Mouse (Mus musculus): ENCODE data around the gene Mapkap1.

DNA sequence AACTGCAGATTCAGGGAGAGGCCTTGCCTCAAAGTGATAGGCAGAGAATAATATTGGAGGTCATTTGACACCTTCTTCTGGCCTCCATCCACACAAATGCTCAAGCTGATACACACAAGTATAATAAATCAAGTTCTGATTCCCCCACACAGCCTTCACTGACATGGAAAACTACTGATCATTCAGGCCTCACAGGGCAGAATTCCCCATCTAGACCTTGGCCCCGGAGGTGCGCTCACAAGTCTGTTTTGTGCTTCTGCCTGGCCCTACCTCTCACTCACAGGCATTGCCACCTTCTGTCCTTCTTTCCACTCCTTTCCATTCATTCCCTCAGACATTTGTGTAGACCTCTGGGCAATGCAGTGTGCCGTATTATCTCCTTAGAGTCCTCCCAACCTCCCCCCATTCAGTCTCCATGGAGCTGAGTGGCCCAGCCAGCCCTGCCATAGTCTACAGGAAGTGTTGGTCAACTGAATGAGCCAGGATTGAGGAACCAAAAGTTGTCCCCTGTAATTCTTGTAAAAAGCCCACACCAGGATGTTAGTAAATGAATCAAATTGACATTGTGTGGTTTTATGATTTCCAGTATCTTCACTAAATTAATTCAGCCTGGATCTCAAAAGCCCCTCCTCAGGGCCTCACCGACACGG lies 193.2 kb downstream of the Mapkap1 start:
- no peak for TF ChIP-seq TAL1 (IDR thresholded peaks at IDR 0.05; ENCODE audit: low read length)
- TF ChIP-seq GATA1 (IDR thresholded peaks at IDR 0.05; ENCODE audit: low read length), result no peak
